Mouse (Mus musculus) E14TG2a.4 (cell line): ENCODE data around the gene Pik3r1.
A peak's percentile ranks its signal among the peaks of the same experiment; 100 is the strongest.

ENCODE experiments used
- CTCF ChIP-seq: conservative IDR thresholded peaks from 2 replicates; pipeline ENCODE4 v1.5.1; 2014; ENCODE audit warnings: low read length
- NANOG ChIP-seq: IDR thresholded peaks from 2 replicates; pipeline ENCODE4 v1.6.1; 2014; ENCODE audit warnings: borderline replicate concordance, low read length, mixed read lengths
- POU5F1 ChIP-seq: IDR thresholded peaks from 2 replicates; pipeline ENCODE4 v1.6.1; 2014; ENCODE audit warnings: low read length, borderline replicate concordance

DNA sequence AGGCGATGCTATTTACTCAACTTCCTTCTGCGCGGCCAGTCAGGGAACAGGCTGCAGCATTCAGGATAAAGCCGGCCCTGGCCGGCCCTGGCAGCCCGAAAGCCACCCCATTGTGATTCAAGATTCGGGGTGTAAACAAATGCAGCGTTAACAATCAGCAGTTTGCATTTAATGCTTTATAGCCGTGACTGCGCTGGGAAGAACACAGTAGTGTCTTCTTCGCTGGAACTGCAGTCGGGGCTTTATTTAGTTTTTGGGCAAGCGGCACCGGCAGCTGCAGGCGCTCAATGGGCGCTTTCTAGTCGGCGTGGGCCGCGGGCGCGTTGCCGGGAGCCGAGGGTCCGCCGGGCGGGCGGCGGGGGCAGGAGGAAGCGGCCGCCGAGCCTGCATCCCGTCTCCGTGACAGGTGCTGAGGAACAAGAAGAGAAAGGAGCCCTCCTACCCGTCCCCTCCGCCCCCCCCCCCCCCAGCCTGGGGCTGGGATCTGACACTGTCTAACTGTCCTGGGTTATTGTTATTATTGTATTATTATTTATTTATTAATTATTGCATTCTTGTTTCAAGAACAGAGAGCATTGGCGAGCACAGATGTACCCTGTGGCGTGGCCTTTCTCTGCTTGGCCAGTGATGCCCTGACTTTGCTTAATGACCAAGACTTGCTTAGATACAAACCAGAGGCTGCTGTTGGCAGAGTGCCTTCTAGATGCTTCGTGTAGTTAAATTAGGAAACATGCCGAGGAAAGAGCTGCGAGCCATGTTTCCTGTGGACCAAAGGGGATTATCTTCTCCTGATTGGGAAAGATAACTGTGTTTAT, 33.6 kb upstream of the Pik3r1 start:
- no peak for TF ChIP-seq CTCF
- TF ChIP-seq NANOG, result peak; percentile 37; the same call in 1 of the 2 replicates
- TF ChIP-seq POU5F1, result peak; percentile 50; the same call in 1 of the 2 replicates
